In genomic region chr9:47615049-47615448, GRCm38 (mm10) we compare ENCODE assay signal across 12 mouse cellular contexts.
DNase-seq lines count a peak whose midpoint lies in the region; ATAC-seq and TF ChIP-seq lines count a peak whose summit lies in the region.
"Had no signal": no experiment of that assay in that cellular context is flagged by ENCODE, and none has a peak within 500 bp of the region (broad histone marks: within the 10 kb centered on the region; RNA-seq: fewer than 3 reads in every experiment).

No protein-coding gene starts in this region.

- H3K27ac ChIP-seq in forebrain, embryonic 14.5 days (ENCODE audit: low read depth, low read length) = no peak overlapping the region
- H3K27ac ChIP-seq in forebrain, embryonic 10.5 days = no peak overlapping the region
- 0 out of 2 replicates have a peak overlapping the region, but pooled peaks have one; percentile 9 for H3K27ac ChIP-seq in layer of hippocampus, adult 2 months
- H3K27ac ChIP-seq in liver, postnatal 0 days (ENCODE audit: low read depth) = no peak overlapping the region
- H3K27ac ChIP-seq in neural tube, embryonic 15.5 days (replicated peaks) = no peak overlapping the region

- H3K4me1 ChIP-seq in forebrain, embryonic 14.5 days (ENCODE audit: control insufficient read depth, insufficient read depth, low read length) = peaks cover 23% of the 10 kb centered on the region
- peaks cover 44% of the 10 kb centered on the region for H3K4me1 ChIP-seq in forebrain, embryonic 10.5 days
- no peaks in the 10 kb centered on the region for H3K4me1 ChIP-seq in liver, postnatal 0 days (ENCODE audit: insufficient read depth)
- H3K4me1 ChIP-seq in neural tube, embryonic 15.5 days = peaks cover 39% of the 10 kb centered on the region

- no peak overlapping the region for H3K4me2 ChIP-seq in forebrain, embryonic 14.5 days (ENCODE audit: low read length)
- no peak overlapping the region for H3K4me2 ChIP-seq in liver, postnatal 0 days (ENCODE audit: low read depth, low read length)
- no peak overlapping the region for H3K4me2 ChIP-seq in neural tube, embryonic 15.5 days

- no peaks in the 10 kb centered on the region for H3K36me3 ChIP-seq in forebrain, embryonic 14.5 days (ENCODE audit: control insufficient read depth, insufficient read depth, low read length)
- H3K36me3 ChIP-seq in forebrain, embryonic 10.5 days (replicated peaks) = no peaks in the 10 kb centered on the region; the same call in 1 of the 2 replicates
- no peaks in the 10 kb centered on the region for H3K36me3 ChIP-seq in liver, postnatal 0 days (replicated peaks; ENCODE audit: insufficient read depth, low read length)
- no peaks in the 10 kb centered on the region for H3K36me3 ChIP-seq in neural tube, embryonic 15.5 days

- H3K9me3 ChIP-seq in forebrain, embryonic 14.5 days (replicated peaks; ENCODE audit: control insufficient read depth, low read length) = no peaks in the 10 kb centered on the region
- H3K9me3 ChIP-seq in forebrain, embryonic 10.5 days = no peaks in the 10 kb centered on the region
- no peaks in the 10 kb centered on the region for H3K9me3 ChIP-seq in liver, postnatal 0 days (ENCODE audit: low read length)
- H3K9me3 ChIP-seq in neural tube, embryonic 15.5 days (replicated peaks) = no peaks in the 10 kb centered on the region

- H3K27me3 ChIP-seq in forebrain, embryonic 14.5 days (replicated peaks; ENCODE audit: control insufficient read depth, insufficient read depth, low read length) = no peaks in the 10 kb centered on the region
- no peaks in the 10 kb centered on the region for H3K27me3 ChIP-seq in forebrain, embryonic 10.5 days (ENCODE audit: poor library complexity, severe bottlenecking)
- no peaks in the 10 kb centered on the region for H3K27me3 ChIP-seq in liver, postnatal 0 days (ENCODE audit: insufficient read depth, low read length)
- no peaks in the 10 kb centered on the region for H3K27me3 ChIP-seq in neural tube, embryonic 15.5 days (replicated peaks)

- H3K9ac ChIP-seq in forebrain, embryonic 14.5 days (ENCODE audit: low read length) = no peak overlapping the region
- H3K9ac ChIP-seq in liver, postnatal 0 days (replicated peaks) = no peak overlapping the region
- no peak overlapping the region for H3K9ac ChIP-seq in neural tube, embryonic 15.5 days (replicated peaks)

- peak; percentile 63 for DNase-seq in forebrain, embryonic 14.5 days (ENCODE audit: low spot score)
- no peak for DNase-seq in forebrain, embryonic 10.5 days (ENCODE audit: extremely low spot score, low spot score)
- peak in 1 of 2 experiments; percentile 49 for DNase-seq in layer of hippocampus, adult 2 months (ENCODE audit: low spot score in 2 of 2)
- DNase-seq in layer of hippocampus, adult 11-12 months (ENCODE audit: low spot score) = no peak
- DNase-seq in brain, adult 2 months (ENCODE audit: low read depth, low spot score) = peak; percentile 93
- DNase-seq in cerebellum, postnatal 25 days = peak; percentile 67 to 80
- DNase-seq in liver, postnatal 0 days = no peak
- DNase-seq: embryo, embryonic 11 days; midbrain, embryonic 14.5 days had no signal

- no peak for TF ChIP-seq EP300 in liver, postnatal 0 days (IDR thresholded peaks at IDR 0.05; ENCODE audit: low read depth)

- 69% methylated on average over 6 of the region's 6 CpGs for WGBS in forebrain, embryonic 14.5 days
- 88% methylated on average over 6 of the region's 6 CpGs for WGBS in forebrain, embryonic 10.5 days
- 77% methylated on average over 6 of the region's 6 CpGs for WGBS in liver, postnatal 0 days (ENCODE audit: insufficient replicate concordance)
- 53% methylated on average over 6 of the region's 6 CpGs for WGBS in neural tube, embryonic 15.5 days

- no peak for TF ChIP-seq CTCF in layer of hippocampus, adult 2 months (conservative IDR thresholded peaks at IDR 0.05)
- TF ChIP-seq CTCF in liver, postnatal 0 days (IDR thresholded peaks at IDR 0.05; ENCODE audit: low read depth) = no peak

- H3K4me3 ChIP-seq in forebrain, embryonic 14.5 days (ENCODE audit: low read depth, low read length) = no peak overlapping the region
- no peak overlapping the region for H3K4me3 ChIP-seq in forebrain, embryonic 10.5 days
- H3K4me3 ChIP-seq in layer of hippocampus, adult 2 months = no peak overlapping the region
- H3K4me3 ChIP-seq in liver, postnatal 0 days (ENCODE audit: low read depth, low read length) = no peak overlapping the region
- no peak overlapping the region for H3K4me3 ChIP-seq in neural tube, embryonic 15.5 days (replicated peaks)
- H3K4me3 ChIP-seq: erythroblast, embryonic 14.5 days had no signal

- ATAC-seq in forebrain, embryonic 14.5 days = no peak
- no peak for ATAC-seq in liver, postnatal 0 days
- no peak for ATAC-seq in neural tube, embryonic 15.5 days (ENCODE audit: low FRiP score)
- ATAC-seq: lung, postnatal 0 days had no signal

Comparison
In these comparisons a context has a peak if more than half of its experiments do, and no peak if none do; other contexts are left out.
1. DNase-seq: peak in forebrain, embryonic 14.5 days (single experiment), brain, adult 2 months (single experiment) and cerebellum, postnatal 25 days (2 of 2); none in forebrain, embryonic 10.5 days (single experiment), layer of hippocampus, adult 11-12 months (single experiment) and liver, postnatal 0 days (single experiment).